Mouse (Mus musculus) forebrain, postnatal 0 days (tissue): Measurements from ENCODE around the gene Cyth3. TPM values are rescaled to one million over a fixed set of nuclear protein-coding genes. Genes with fewer than 3 reads are reported as not detected.
A peak's percentile ranks its signal among the peaks of the same experiment; 100 is the strongest.

Experiments
- ATAC-seq: fragments of 200-750 bp; cut with Nextera tagmentation; 2 replicates; pipeline ENCODE4 v1.8.0; 2017; ENCODE audit warnings: mild to moderate bottlenecking, moderate library complexity
- DNase-seq: peaks from one replicate; pipeline ENCODE4 v3.0.0-alpha.2; 2015
- H3K27ac ChIP-seq: fragments of 300-500 bp; sonication (generic); 2 replicates; pipeline ENCODE4 v1.5.1; 2014; ENCODE audit warnings: low read depth, mild to moderate bottlenecking, antibody characterized with exemption, low read length, moderate library complexity, mixed read lengths
- H3K27me3 ChIP-seq: fragments of 300-500 bp; sonication (generic); 2 replicates; pipeline ENCODE4 v1.6.1; 2014; ENCODE audit warnings: mild to moderate bottlenecking, low read length, mixed read lengths; ENCODE audit not compliant: insufficient read depth
- H3K36me3 ChIP-seq: fragments of 300-500 bp; sonication (generic); 2 replicates; pipeline ENCODE4 v1.6.1; 2014; ENCODE audit warnings: mild to moderate bottlenecking, moderate library complexity; ENCODE audit not compliant: insufficient read depth
- H3K4me1 ChIP-seq: fragments of 300-500 bp; sonication (generic); 2 replicates; pipeline ENCODE4 v1.6.1; 2014; ENCODE audit warnings: antibody characterized with exemption; ENCODE audit not compliant: insufficient read depth
- H3K4me2 ChIP-seq: fragments of 300-500 bp; sonication (generic); 2 replicates; pipeline ENCODE4 v1.6.1; 2014; ENCODE audit warnings: low read depth, mild to moderate bottlenecking, moderate library complexity
- H3K4me3 ChIP-seq: fragments of 300-500 bp; sonication (generic); 2 replicates; pipeline ENCODE4 v1.5.1; 2014; ENCODE audit warnings: low read depth, low read length, mixed read lengths
- H3K9ac ChIP-seq: fragments of 300-500 bp; sonication (generic); 2 replicates; pipeline ENCODE4 v1.6.1; 2014; ENCODE audit warnings: mild to moderate bottlenecking
- H3K9me3 ChIP-seq: fragments of 300-500 bp; sonication (generic); 2 replicates; pipeline ENCODE4 v1.6.1; 2016; ENCODE audit warnings: low read length
- CTCF ChIP-seq: sonication (generic); IDR thresholded peaks from 2 replicates; pipeline ENCODE4 v1.5.1; 2016; ENCODE audit warnings: antibody characterized with exemption, control low read depth, low read depth
- WGBS: fragments of 180-500 bp; shearing (Covaris S2); extraction: QIAGEN DNeasy Blood & Tissue Kit; methylation state at CpG from one replicate; pipeline ENCODE4 v1.1.7; 2014; 5-methylcytosine and 5-hydroxymethylcytosine counted together
- polyA plus RNA-seq: library from polyadenylated mRNA; unstranded; fragments of >200 nt; fragmentation: Nextera tagmentation; extraction: Ambion mirVana; gene quantifications from 2 replicates; pipeline ENCODE4 v1.2.1, GENCODE M21; 2015
- total RNA-seq: library from RNA; depleted of rRNA; stranded (reverse); fragments of >200 nt; gene quantifications from 2 replicates; pipeline ENCODE4 v1.2.3, GENCODE M21; 2014

Cyth3 gene
- total and polyA plus RNA-seq, 2 experiments from 2014 or later, result 42.5 to 63.4 TPM

GRCm38 (mm10) chr5:143639810-143640209, 17.6 kb downstream of the Cyth3 start:
- H3K9ac ChIP-seq, result no peak overlapping the region
- peaks cover 8% of the 10 kb centered on the region; the same call in 1 of the 2 replicates for H3K4me1 ChIP-seq
- H3K4me3 ChIP-seq, result no peak overlapping the region
- no peaks in the 10 kb centered on the region for H3K9me3 ChIP-seq
- H3K36me3 ChIP-seq, result 0 out of 2 replicates have a peak, but pooled peaks cover 3% of the 10 kb centered on the region
- ATAC-seq (no peak), DNase-seq (no peak)
- no peak overlapping the region for H3K27ac ChIP-seq
- 87% methylated on average over 7 of the region's 7 CpGs for WGBS
- no peaks in the 10 kb centered on the region for H3K27me3 ChIP-seq
- no peak for TF ChIP-seq CTCF
- no peak overlapping the region for H3K4me2 ChIP-seq

- Histone ChIP-seq H3K9me3 (no peaks in the 10 kb centered on the region), H3K27me3 (no peaks in the 10 kb centered on the region), H3K9ac (no peak overlapping the region), H3K4me1 (0 out of 2 replicates have a peak, but pooled peaks cover 5% of the 10 kb centered on the region), H3K36me3 (0 out of 2 replicates have a peak, but pooled peaks cover 3% of the 10 kb centered on the region), H3K27ac (no peak overlapping the region), H3K4me3 (no peak overlapping the region), H3K4me2 (no peak overlapping the region)
- DNase-seq, result no peak
- no peak for TF ChIP-seq CTCF
- 59% methylated on average over 3 of the region's 3 CpGs for WGBS
- no peak for ATAC-seq
Measured at GRCm38 (mm10) chr5:143641503-143641902, 19.3 kb downstream of the Cyth3 start.

GRCm38 (mm10) chr5:143642262-143642831, 20.1 kb downstream of the Cyth3 start:
- no peaks in the 10 kb centered on the region for H3K27me3 ChIP-seq
- TF ChIP-seq CTCF, result no peak
- DNase-seq (no peak), ATAC-seq (no peak)
- WGBS, result 44% methylated on average over 4 of the region's 4 CpGs
- peak overlapping the region; percentile 21 for H3K27ac ChIP-seq
- H3K36me3 ChIP-seq, result 0 out of 2 replicates have a peak, but pooled peaks cover 3% of the 10 kb centered on the region
- no peak overlapping the region for H3K4me2 ChIP-seq
- 0 out of 2 replicates have a peak, but pooled peaks cover 5% of the 10 kb centered on the region for H3K4me1 ChIP-seq
- no peaks in the 10 kb centered on the region for H3K9me3 ChIP-seq
- no peak overlapping the region for H3K4me3 ChIP-seq
- no peak overlapping the region for H3K9ac ChIP-seq

DNA sequence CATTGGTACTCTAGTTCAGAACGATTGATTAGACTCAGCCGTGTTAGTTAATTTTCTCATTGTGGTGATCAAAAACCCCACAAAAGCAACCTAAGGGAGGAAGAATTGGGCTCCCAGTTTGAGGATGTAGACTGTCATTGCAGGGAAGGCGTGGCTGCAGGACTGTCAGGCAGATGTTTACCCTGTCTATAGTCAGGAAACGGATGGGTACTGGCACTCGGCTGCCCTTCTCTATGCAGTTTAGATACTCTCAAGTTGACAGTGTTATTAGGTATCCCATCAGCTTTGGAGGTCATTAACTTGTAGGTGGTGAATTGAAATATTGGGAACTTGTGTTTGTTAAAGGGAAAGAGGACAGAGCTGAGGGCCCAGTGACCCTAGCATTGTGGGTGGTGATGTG, 23.7 kb downstream of the Cyth3 start:
- Histone ChIP-seq H3K27ac (no peak overlapping the region), H3K4me1 (0 out of 2 replicates have a peak, but pooled peaks cover 5% of the 10 kb centered on the region), H3K36me3 (0 out of 2 replicates have a peak, but pooled peaks cover 3% of the 10 kb centered on the region), H3K9ac (no peak overlapping the region), H3K9me3 (no peaks in the 10 kb centered on the region), H3K4me3 (no peak overlapping the region), H3K4me2 (no peak overlapping the region), H3K27me3 (no peaks in the 10 kb centered on the region)
- ATAC-seq, result no peak
- no peak for DNase-seq
- TF ChIP-seq CTCF, result no peak
- WGBS, result 82% methylated on average over 5 of the region's 5 CpGs

DNA sequence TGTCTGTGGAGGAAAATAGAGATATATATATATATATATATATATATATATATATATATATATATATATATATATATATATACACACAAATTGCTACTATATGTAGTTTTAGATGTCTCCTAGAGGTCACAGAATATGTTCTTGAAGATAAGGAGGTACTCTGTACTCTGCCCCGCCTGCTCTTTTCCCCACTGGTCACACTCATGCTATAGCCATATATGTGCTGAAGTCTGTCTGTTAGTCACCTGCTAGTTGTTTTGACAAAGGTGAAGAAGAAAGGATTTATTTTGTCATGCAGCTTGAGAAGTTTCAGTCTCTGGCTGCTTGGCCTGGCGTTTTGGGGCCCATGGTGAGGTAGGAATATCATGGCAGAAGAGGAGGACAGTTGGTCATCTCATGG, 25.2 kb downstream of the Cyth3 start:
- H3K4me3 ChIP-seq, result no peak overlapping the region
- ATAC-seq (no peak), DNase-seq (no peak)
- H3K9ac ChIP-seq, result no peak overlapping the region
- no peaks in the 10 kb centered on the region for H3K9me3 ChIP-seq
- H3K4me1 ChIP-seq, result no peaks in the 10 kb centered on the region
- no peak overlapping the region for H3K27ac ChIP-seq
- H3K36me3 ChIP-seq, result 0 out of 2 replicates have a peak, but pooled peaks cover 3% of the 10 kb centered on the region
- 93% methylated on average over 2 of the region's 2 CpGs for WGBS
- TF ChIP-seq CTCF, result no peak
- H3K4me2 ChIP-seq, result no peak overlapping the region
- no peaks in the 10 kb centered on the region for H3K27me3 ChIP-seq

- Histone ChIP-seq H3K4me2 (no peak overlapping the region), H3K27me3 (no peaks in the 10 kb centered on the region), H3K27ac (no peak overlapping the region), H3K4me3 (no peak overlapping the region), H3K36me3 (0 out of 2 replicates have a peak, but pooled peaks cover 3% of the 10 kb centered on the region), H3K9ac (no peak overlapping the region), H3K9me3 (no peaks in the 10 kb centered on the region), H3K4me1 (no peaks in the 10 kb centered on the region)
- no peak for ATAC-seq
- WGBS, result 86% methylated on average over 2 of the region's 2 CpGs
- no peak for TF ChIP-seq CTCF
- no peak for DNase-seq
Measured at GRCm38 (mm10) chr5:143648058-143648457, 25.8 kb downstream of the Cyth3 start.

- H3K9ac ChIP-seq, result no peak overlapping the region
- H3K4me3 ChIP-seq, result no peak overlapping the region
- no peaks in the 10 kb centered on the region for H3K27me3 ChIP-seq
- 96% methylated on average over 6 of the region's 6 CpGs for WGBS
- H3K4me1 ChIP-seq, result no peaks in the 10 kb centered on the region
- H3K9me3 ChIP-seq, result no peaks in the 10 kb centered on the region
- TF ChIP-seq CTCF, result no peak
- DNase-seq, result no peak
- H3K36me3 ChIP-seq, result 0 out of 2 replicates have a peak, but pooled peaks cover 2% of the 10 kb centered on the region
- H3K4me2 ChIP-seq, result no peak overlapping the region
- ATAC-seq, result no peak
- no peak overlapping the region for H3K27ac ChIP-seq
Measured at GRCm38 (mm10) chr5:143649168-143649567, 26.9 kb downstream of the Cyth3 start.
